Mouse (Mus musculus) olfactory bulb, adult 2 months (tissue): ENCODE data around the gene Oaf.

Source experiments
- CTCF ChIP-seq: fragments of 200-500 bp; IDR thresholded peaks from 2 replicates; pipeline ENCODE4 v1.5.1; 2012; ENCODE audit warnings: low read depth, mild to moderate bottlenecking, low read length, moderate library complexity; ENCODE audit not compliant: insufficient read depth
- POLR2A ChIP-seq: fragments of 200-500 bp; IDR thresholded peaks from 2 replicates; pipeline ENCODE4 v1.6.1; 2012; ENCODE audit warnings: mild to moderate bottlenecking, low read depth, low read length, moderate library complexity; ENCODE audit not compliant: insufficient read depth

- TF ChIP-seq CTCF, result no peak
- TF ChIP-seq POLR2A, result no peak
Observed at GRCm38 (mm10) chr9:43240594-43240900, 836 bp upstream of the Oaf start.
